In genomic region chr14:118180711-118181177, GRCm38 (mm10) we compare ENCODE assay signal across 8 mouse cellular contexts. TPM values are rescaled to one million over a fixed set of nuclear protein-coding genes. Genes with fewer than 3 reads are reported as not detected.
A peak's percentile ranks its signal among the peaks of the same experiment; 100 is the strongest.
DNase-seq lines count a peak whose midpoint lies in the region; ATAC-seq lines count a peak whose summit lies in the region.

No protein-coding gene starts in this region.

- H3K27me3 ChIP-seq in intestine, embryonic 15.5 days (replicated peaks), result no peaks in the 10 kb centered on the region
- no peaks in the 10 kb centered on the region for H3K27me3 ChIP-seq in limb, embryonic 15.5 days
- no peaks in the 10 kb centered on the region for H3K27me3 ChIP-seq in midbrain, embryonic 12.5 days

- H3K36me3 ChIP-seq in intestine, embryonic 15.5 days, result no peaks in the 10 kb centered on the region
- no peaks in the 10 kb centered on the region for H3K36me3 ChIP-seq in limb, embryonic 15.5 days
- H3K36me3 ChIP-seq in midbrain, embryonic 12.5 days, result no peaks in the 10 kb centered on the region

- WGBS in intestine, embryonic 15.5 days, result 4% methylated on average over 10 of the region's 10 CpGs
- 5% methylated on average over 10 of the region's 10 CpGs for WGBS in limb, embryonic 15.5 days
- WGBS in midbrain, embryonic 12.5 days, result 2% methylated on average over 10 of the region's 10 CpGs

- no peaks in the 10 kb centered on the region for H3K4me1 ChIP-seq in intestine, embryonic 15.5 days (replicated peaks)
- peaks cover 5% of the 10 kb centered on the region; the same call in 1 of the 2 replicates for H3K4me1 ChIP-seq in limb, embryonic 15.5 days
- no peaks in the 10 kb centered on the region for H3K4me1 ChIP-seq in midbrain, embryonic 12.5 days

- peak; percentile 83 for ATAC-seq in intestine, embryonic 15.5 days
- no peak for ATAC-seq in limb, embryonic 15.5 days (ENCODE audit: insufficient number of reproducible peaks, low FRiP score, low TSS enrichment, low read depth)
- peak; percentile 69 for ATAC-seq in midbrain, embryonic 12.5 days (ENCODE audit: low FRiP score, low read depth)

- H3K4me3 ChIP-seq in intestine, embryonic 15.5 days (replicated peaks), result peak overlapping the region; percentile 46
- H3K4me3 ChIP-seq in limb, embryonic 15.5 days, result peak overlapping the region; percentile 50
- peak overlapping the region; percentile 47 for H3K4me3 ChIP-seq in midbrain, embryonic 12.5 days

- H3K9ac ChIP-seq in intestine, embryonic 15.5 days, result 0 out of 2 replicates have a peak overlapping the region, but pooled peaks have one; percentile 26
- no peak overlapping the region for H3K9ac ChIP-seq in limb, embryonic 15.5 days
- peak overlapping the region; percentile 53 for H3K9ac ChIP-seq in midbrain, embryonic 12.5 days (replicated peaks)

- peak overlapping the region; percentile 71 for H3K4me2 ChIP-seq in intestine, embryonic 15.5 days (replicated peaks)
- H3K4me2 ChIP-seq in limb, embryonic 15.5 days, result peak overlapping the region; percentile 79
- peak overlapping the region; percentile 73 for H3K4me2 ChIP-seq in midbrain, embryonic 12.5 days (replicated peaks)

- peak; percentile 40 for DNase-seq in ovary, postnatal 36 days (ENCODE audit: low spot score)
- DNase-seq in ovary, postnatal 10 days (ENCODE audit: low spot score), result no peak
- DNase-seq in cerebellum, postnatal 14 days, result peak; percentile 55 to 70
- DNase-seq in gastrocnemius, postnatal 10 days, result peak; percentile 31
- DNase-seq in T-cell, adult 2 months (ENCODE audit: low spot score), result no peak

- peak overlapping the region; percentile 48 for H3K27ac ChIP-seq in intestine, embryonic 15.5 days
- peak overlapping the region; percentile 55; the same call in 1 of the 2 replicates for H3K27ac ChIP-seq in limb, embryonic 15.5 days
- H3K27ac ChIP-seq in midbrain, embryonic 12.5 days (replicated peaks), result peak overlapping the region; percentile 81

- H3K9me3 ChIP-seq in intestine, embryonic 15.5 days, result no peaks in the 10 kb centered on the region
- no peaks in the 10 kb centered on the region for H3K9me3 ChIP-seq in limb, embryonic 15.5 days
- no peaks in the 10 kb centered on the region for H3K9me3 ChIP-seq in midbrain, embryonic 12.5 days

RNA-seq across cellular contexts. Expression of gene Gpr180, which starts 43.8 kb away (rescaled TPM):
- total RNA-seq in gastrocnemius, postnatal 10 days (2021), result 10 to 100 TPM; 33.2 TPM
- 47.3 and 49.0 TPM in 2 replicates for polyA plus RNA-seq in intestine, embryonic 15.5 days (2015; fragmentation: Nextera tagmentation; extraction: Ambion mirVana)
- polyA plus RNA-seq in limb, embryonic 15.5 days (2015; fragmentation: Nextera tagmentation; extraction: Ambion mirVana), result 83.3 and 85.3 TPM in 2 replicates
- polyA plus RNA-seq in midbrain, embryonic 12.5 days (2016; fragmentation: Nextera tagmentation; extraction: Ambion mirVana), result 32.8 and 35.9 TPM in 2 replicates

RNA-seq across cellular contexts. Expression of gene Tgds, which starts 48.2 kb away (rescaled TPM):
- total RNA-seq in gastrocnemius, postnatal 10 days (2021), result 10 to 100 TPM in 1 of 2 experiments, 1 to 10 TPM in 1; 9.7 to 12.6 TPM
- polyA plus RNA-seq in intestine, embryonic 15.5 days (2015; fragmentation: Nextera tagmentation; extraction: Ambion mirVana), result 30.2 and 34.0 TPM in 2 replicates
- 36.8 and 36.9 TPM in 2 replicates for polyA plus RNA-seq in limb, embryonic 15.5 days (2015; fragmentation: Nextera tagmentation; extraction: Ambion mirVana)
- polyA plus RNA-seq in midbrain, embryonic 12.5 days (2016; fragmentation: Nextera tagmentation; extraction: Ambion mirVana), result 22.0 and 26.3 TPM in 2 replicates

RNA-seq across cellular contexts. Expression of gene Sox21, which starts 56.1 kb away (rescaled TPM):
- not detected for total RNA-seq in gastrocnemius, postnatal 10 days (2021)
- 0.09 and 0.14 TPM in 2 replicates for polyA plus RNA-seq in intestine, embryonic 15.5 days (2015; fragmentation: Nextera tagmentation; extraction: Ambion mirVana)
- polyA plus RNA-seq in limb, embryonic 15.5 days (2015; fragmentation: Nextera tagmentation; extraction: Ambion mirVana), result 0.32 and 0.56 TPM in 2 replicates
- polyA plus RNA-seq in midbrain, embryonic 12.5 days (2016; fragmentation: Nextera tagmentation; extraction: Ambion mirVana), result 34.8 and 35.5 TPM in 2 replicates

Comparison
In these comparisons a context has a peak if more than half of its experiments do, and no peak if none do; other contexts are left out.
1. DNase-seq: peak in ovary, postnatal 36 days (single experiment), cerebellum, postnatal 14 days (2 of 2) and gastrocnemius, postnatal 10 days (single experiment); none in ovary, postnatal 10 days (single experiment) and T-cell, adult 2 months (single experiment).
2. RNA of gene Sox21, which starts 56.1 kb away (polyA plus RNA-seq): 34.8 to 35.5 TPM in midbrain, embryonic 12.5 days; 0.32 to 0.56 TPM in limb, embryonic 15.5 days and 0.09 to 0.14 TPM in intestine, embryonic 15.5 days; every median in the first group is over 10 times any median in the second.
3. Peak in every context shown above with its lines, with median percentiles within 50 percentile points of each other: H3K27ac ChIP-seq, H3K4me2 ChIP-seq and H3K4me3 ChIP-seq.